Mouse (Mus musculus) forebrain, embryonic 15.5 days (tissue): Measurements from ENCODE around the gene Zfp513. TPM values are rescaled to one million over a fixed set of nuclear protein-coding genes. Genes with fewer than 3 reads are reported as not detected.

Experiments used
- ATAC-seq: fragments of 200-750 bp; cut with Nextera tagmentation; replicated peaks from 2 replicates; pipeline ENCODE4 v1.8.0; 2017; ENCODE audit warnings: mild to moderate bottlenecking, moderate TSS enrichment, moderate library complexity
- H3K27ac ChIP-seq: fragments of 300-500 bp; sonication (generic); replicated peaks from 2 replicates; pipeline ENCODE4 v1.5.1; 2015; ENCODE audit warnings: mild to moderate bottlenecking, inconsistent platforms
- H3K27me3 ChIP-seq: fragments of 300-500 bp; sonication (generic); 2 replicates; pipeline ENCODE4 v1.6.1; 2015; ENCODE audit warnings: inconsistent platforms
- H3K36me3 ChIP-seq: fragments of 300-500 bp; sonication (generic); 2 replicates; pipeline ENCODE4 v1.6.1; 2015; ENCODE audit warnings: mild to moderate bottlenecking, inconsistent platforms
- H3K4me1 ChIP-seq: fragments of 300-500 bp; sonication (generic); 2 replicates; pipeline ENCODE4 v1.6.1; 2015; ENCODE audit warnings: inconsistent platforms
- H3K4me2 ChIP-seq: fragments of 300-500 bp; sonication (generic); replicated peaks from 2 replicates; pipeline ENCODE4 v1.6.1; 2015; ENCODE audit warnings: mild to moderate bottlenecking, inconsistent platforms
- H3K4me3 ChIP-seq: fragments of 300-500 bp; sonication (generic); 2 replicates; pipeline ENCODE4 v1.5.1; 2015; ENCODE audit warnings: mild to moderate bottlenecking, inconsistent platforms
- H3K9ac ChIP-seq: fragments of 300-500 bp; sonication (generic); replicated peaks from 2 replicates; pipeline ENCODE4 v1.6.1; 2015; ENCODE audit warnings: mild to moderate bottlenecking, inconsistent platforms
- H3K9me3 ChIP-seq: fragments of 300-500 bp; sonication (generic); 2 replicates; pipeline ENCODE4 v1.6.1; 2016; ENCODE audit warnings: inconsistent platforms
- WGBS: fragments of 180-500 bp; shearing (Covaris S2); methylation state at CpG from one replicate; pipeline ENCODE4 v1.1.7; 2015; ENCODE audit warnings: mixed read lengths; 5-methylcytosine and 5-hydroxymethylcytosine counted together
- polyA plus RNA-seq: library from polyadenylated mRNA; unstranded; fragments of >200 nt; fragmentation: Nextera tagmentation; extraction: Ambion mirVana; gene quantifications from 2 replicates; pipeline ENCODE4 v1.2.1, GENCODE M21; 2015

Zfp513 gene
- polyA plus RNA-seq = 16.3 and 17.7 TPM in 2 replicates

GRCm38 (mm10) chr5:31201742-31202590 is at the start of gene Zfp513:
Gene Zfp513, minus strand, starts transcription at chr5:31202303.
- WGBS = under 1% methylated on average over 53 of the region's 53 CpGs
- peak; percentile 97 for ATAC-seq
- H3K36me3 ChIP-seq = peaks cover 78% of the 10 kb centered on the region

GRCm38 (mm10) chr5:31251541-31252101 is 49.5 kb upstream of the Zfp513 start, which contains the start of gene Krtcap3:
Gene Krtcap3, plus strand, starts transcription at chr5:31251691.
- Histone ChIP-seq H3K9ac (no peak within 1 kb of the TSS), H3K4me1 (peaks cover 4% of the 10 kb centered on the region; the same call in 1 of the 2 replicates), H3K4me3 (no peak within 1 kb of the TSS), H3K9me3 (no peaks in the 10 kb centered on the region), H3K4me2 (no peak within 1 kb of the TSS; the same call in 1 of the 2 replicates), H3K27ac (no peak within 1 kb of the TSS), H3K27me3 (no peaks in the 10 kb centered on the region), H3K36me3 (peaks cover 71% of the 10 kb centered on the region)
- peak; percentile 47; the same call in 1 of the 2 replicates for ATAC-seq
- 14% methylated on average over 47 of the region's 47 CpGs for WGBS

More at GRCm38 (mm10) chr5:31201742-31202590, at the start of gene Zfp513:
- H3K27ac ChIP-seq = peak within 1 kb of the TSS; percentile 87
- peak within 1 kb of the TSS; percentile 98 for H3K9ac ChIP-seq
- peak within 1 kb of the TSS; percentile 99 for H3K4me3 ChIP-seq
- H3K27me3 ChIP-seq = no peaks in the 10 kb centered on the region
- H3K4me1 ChIP-seq = peaks cover 22% of the 10 kb centered on the region
- H3K9me3 ChIP-seq = 0 out of 2 replicates have a peak, but pooled peaks cover 5% of the 10 kb centered on the region
- H3K4me2 ChIP-seq = peak within 1 kb of the TSS; percentile 89

- no peak overlapping the region for H3K27ac ChIP-seq
- 67% methylated on average over 4 of the region's 4 CpGs for WGBS
Measured at GRCm38 (mm10) chr5:31250716-31251115, 48.6 kb upstream of the Zfp513 start.

GRCm38 (mm10) chr5:31242191-31242590 is 40.1 kb upstream of the Zfp513 start:
- peaks cover 15% of the 10 kb centered on the region for H3K4me1 ChIP-seq

More at GRCm38 (mm10) chr5:31250716-31251115, 48.6 kb upstream of the Zfp513 start:
- H3K9ac ChIP-seq = no peak overlapping the region
- H3K27me3 ChIP-seq = no peaks in the 10 kb centered on the region
- H3K36me3 ChIP-seq = peaks cover 76% of the 10 kb centered on the region
- H3K9me3 ChIP-seq = no peaks in the 10 kb centered on the region
- H3K4me3 ChIP-seq = no peak overlapping the region
- H3K4me1 ChIP-seq = peaks cover 4% of the 10 kb centered on the region; the same call in 1 of the 2 replicates
- H3K4me2 ChIP-seq = no peak overlapping the region
- ATAC-seq = 0 out of 2 replicates have a peak, but pooled peaks have one; percentile 51

GRCm38 (mm10) chr5:31241522-31242034 is 39.5 kb upstream of the Zfp513 start:
- Histone ChIP-seq H3K4me2 (peak overlapping the region; percentile 62), H3K27me3 (no peaks in the 10 kb centered on the region), H3K36me3 (peaks cover 29% of the 10 kb centered on the region), H3K4me1 (peaks cover 15% of the 10 kb centered on the region), H3K4me3 (peak overlapping the region; percentile 91), H3K9ac (peak overlapping the region; percentile 87), H3K9me3 (no peaks in the 10 kb centered on the region; the same call in 1 of the 2 replicates), H3K27ac (peak overlapping the region; percentile 97)
- under 1% methylated on average over 13 of the region's 13 CpGs for WGBS
- ATAC-seq = no peak; the same call in 1 of the 2 replicates

More at GRCm38 (mm10) chr5:31242191-31242590, 40.1 kb upstream of the Zfp513 start:
- 19% methylated on average over 10 of the region's 10 CpGs for WGBS
- no peak overlapping the region for H3K27ac ChIP-seq
- H3K27me3 ChIP-seq = no peaks in the 10 kb centered on the region
- H3K4me2 ChIP-seq = peak overlapping the region; percentile 62
- peak overlapping the region; percentile 91 for H3K4me3 ChIP-seq
- ATAC-seq = no peak
- peak overlapping the region; percentile 87 for H3K9ac ChIP-seq
- no peaks in the 10 kb centered on the region for H3K9me3 ChIP-seq
- H3K36me3 ChIP-seq = peaks cover 35% of the 10 kb centered on the region

DNA sequence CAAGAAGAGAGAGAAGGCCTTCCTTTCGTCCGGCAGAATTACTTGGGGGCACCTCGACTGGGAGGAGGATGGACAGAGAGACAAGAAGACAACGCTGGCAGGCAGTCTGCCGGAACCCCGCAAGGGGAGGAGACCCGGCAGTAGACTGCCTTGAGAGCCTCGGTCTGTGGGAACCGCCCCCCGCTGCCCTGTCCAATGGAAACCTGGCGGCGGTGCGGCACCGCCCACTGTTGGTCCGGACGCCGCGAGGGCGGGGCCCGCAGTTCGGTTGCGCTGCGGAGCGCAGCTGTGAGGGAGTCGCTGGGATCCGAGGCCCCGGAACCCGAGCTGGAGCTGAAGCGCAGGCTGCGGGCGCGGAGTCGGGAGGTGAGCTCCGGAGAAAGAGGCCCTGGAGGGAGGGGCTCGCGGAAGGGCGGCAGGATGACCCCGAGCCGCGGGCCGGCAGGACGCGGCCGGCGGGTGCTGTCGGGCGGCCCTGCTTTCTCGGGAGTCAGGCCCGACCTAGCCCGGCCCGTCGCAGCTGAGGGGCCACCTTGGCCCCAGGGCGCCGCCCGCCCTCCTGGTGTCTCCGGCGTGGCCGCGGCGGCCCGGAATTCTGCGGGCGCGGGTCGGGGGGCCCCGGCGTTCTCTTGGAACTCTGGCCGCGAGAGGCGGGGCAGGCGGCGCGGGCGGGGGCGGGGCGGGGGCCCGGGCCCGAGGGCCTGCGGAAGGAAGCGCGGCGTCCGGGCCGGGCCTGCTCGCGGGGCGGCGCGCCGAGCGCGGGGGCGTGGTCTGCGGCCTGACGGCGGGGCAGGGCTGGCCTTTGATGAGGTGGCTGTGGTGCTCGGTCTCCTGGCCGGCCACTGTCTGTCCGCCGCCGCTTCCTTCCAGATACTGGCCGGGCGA is 38.8 kb upstream of the Zfp513 start, which contains the start of the genes Nrbp1 and Gm9970:
TSS of gene Nrbp1 (plus strand) at position 228 of the 885 bp plus-strand sequence.
TSS of gene Gm9970 (minus strand) at position 596 of the 885 bp plus-strand sequence.
- Histone ChIP-seq H3K27ac (peak within 1 kb of the TSS; percentile 97), H3K27me3 (no peaks in the 10 kb centered on the region), H3K9ac (peak within 1 kb of the TSS; percentile 87), H3K4me3 (peak within 1 kb of the TSS; percentile 91), H3K36me3 (peaks cover 22% of the 10 kb centered on the region), H3K9me3 (no peaks in the 10 kb centered on the region; the same call in 1 of the 2 replicates), H3K4me2 (peak within 1 kb of the TSS; percentile 62), H3K4me1 (peaks cover 15% of the 10 kb centered on the region)
- under 1% methylated on average over 98 of the region's 103 CpGs for WGBS
- peak; percentile 99 for ATAC-seq

DNA sequence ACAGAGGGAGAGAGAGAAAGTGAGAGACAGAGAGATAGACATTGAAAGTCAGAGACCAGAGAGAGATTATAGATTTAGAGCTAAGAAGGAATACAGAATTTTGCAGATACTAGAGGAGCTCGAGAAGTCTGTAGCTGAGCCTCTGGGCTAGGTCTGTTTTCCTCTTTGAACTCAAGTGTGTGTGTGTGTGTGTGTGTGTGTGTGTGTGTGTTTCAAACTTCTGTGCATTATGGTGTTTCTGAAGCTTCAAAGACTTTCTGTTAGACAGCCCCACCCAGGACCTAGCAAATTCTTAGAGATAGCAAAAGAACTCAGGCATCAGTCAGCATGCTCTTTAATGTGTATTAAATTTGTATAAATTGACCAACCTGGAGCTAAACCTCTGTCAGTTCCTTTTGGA is 24.5 kb upstream of the Zfp513 start:
- 68% methylated on average over 1 of the region's 1 CpGs for WGBS
- no peaks in the 10 kb centered on the region for H3K36me3 ChIP-seq
- no peak overlapping the region for H3K27ac ChIP-seq
- H3K27me3 ChIP-seq = no peaks in the 10 kb centered on the region
- no peak for ATAC-seq
- H3K4me3 ChIP-seq = no peak overlapping the region
- H3K9me3 ChIP-seq = no peaks in the 10 kb centered on the region
- H3K4me1 ChIP-seq = peaks cover 2% of the 10 kb centered on the region; the same call in 1 of the 2 replicates
- no peak overlapping the region for H3K4me2 ChIP-seq
- H3K9ac ChIP-seq = no peak overlapping the region

DNA sequence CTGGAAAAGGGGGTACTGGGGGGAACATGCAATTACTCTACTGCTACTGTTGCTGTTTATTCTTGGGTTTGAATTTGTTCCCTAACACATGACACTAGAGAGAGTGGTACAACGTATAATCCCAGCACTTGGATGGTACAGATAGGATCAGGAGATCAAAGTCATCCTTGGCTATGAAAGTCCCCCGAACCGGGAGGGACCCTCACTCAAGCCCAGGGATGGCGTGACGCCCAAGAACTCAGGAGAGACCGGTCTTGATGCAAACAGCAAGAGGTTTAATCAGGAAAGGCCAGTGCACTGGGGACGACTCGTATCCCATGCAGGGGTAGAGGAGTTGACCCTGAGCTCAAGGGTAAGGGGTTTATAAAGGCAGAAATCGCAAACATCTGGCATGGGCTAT is 20.6 kb upstream of the Zfp513 start:
- 94% methylated on average over 9 of the region's 9 CpGs for whole genome bisulfite sequencing
- no peaks in the 10 kb centered on the region for H3K27me3 ChIP-seq
- H3K36me3 ChIP-seq = no peaks in the 10 kb centered on the region
- no peaks in the 10 kb centered on the region for H3K9me3 ChIP-seq
- no peak overlapping the region for H3K27ac ChIP-seq
- peaks cover 21% of the 10 kb centered on the region for H3K4me1 ChIP-seq
- H3K9ac ChIP-seq = no peak overlapping the region
- ATAC-seq = no peak
- no peak overlapping the region for H3K4me2 ChIP-seq
- no peak overlapping the region for H3K4me3 ChIP-seq

DNA sequence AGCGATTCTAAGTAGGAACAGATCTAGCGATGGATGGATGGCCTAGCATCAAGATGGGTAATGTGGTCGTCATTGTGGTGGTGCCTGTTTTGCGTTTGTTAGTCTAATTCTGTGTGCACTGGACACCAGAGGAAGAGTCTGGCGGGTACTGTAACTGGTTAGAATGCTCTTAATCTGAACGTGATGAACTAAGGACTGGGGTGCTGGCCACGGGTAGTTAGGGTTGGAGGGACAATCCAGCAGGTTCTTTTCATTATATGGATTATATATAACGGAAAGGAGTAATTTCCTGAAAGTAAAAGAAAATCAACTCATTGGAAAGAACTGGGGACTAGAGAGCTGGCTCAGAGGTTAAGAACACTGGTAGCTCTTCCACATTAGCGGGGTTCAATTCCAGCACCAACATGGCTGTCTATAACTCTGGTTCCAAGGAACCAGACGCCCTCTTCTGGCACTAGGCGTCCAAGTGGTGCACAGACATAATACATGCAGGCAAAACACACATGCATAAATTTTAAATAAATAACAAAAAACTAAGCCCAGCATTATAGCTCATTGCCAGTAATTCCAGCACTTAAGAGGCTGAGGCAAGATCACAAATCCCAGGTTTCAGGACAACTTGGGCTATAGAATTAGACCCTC is 19.3 kb upstream of the Zfp513 start:
- Histone ChIP-seq H3K4me1 (peaks cover 21% of the 10 kb centered on the region), H3K4me3 (peak overlapping the region; percentile 89), H3K9ac (peak overlapping the region; percentile 84), H3K9me3 (no peaks in the 10 kb centered on the region), H3K27ac (peak overlapping the region; percentile 93), H3K4me2 (peak overlapping the region; percentile 84), H3K36me3 (no peaks in the 10 kb centered on the region), H3K27me3 (no peaks in the 10 kb centered on the region)
- WGBS = 9% methylated on average over 11 of the region's 11 CpGs
- ATAC-seq = peak; percentile 4; the same call in 1 of the 2 replicates

DNA sequence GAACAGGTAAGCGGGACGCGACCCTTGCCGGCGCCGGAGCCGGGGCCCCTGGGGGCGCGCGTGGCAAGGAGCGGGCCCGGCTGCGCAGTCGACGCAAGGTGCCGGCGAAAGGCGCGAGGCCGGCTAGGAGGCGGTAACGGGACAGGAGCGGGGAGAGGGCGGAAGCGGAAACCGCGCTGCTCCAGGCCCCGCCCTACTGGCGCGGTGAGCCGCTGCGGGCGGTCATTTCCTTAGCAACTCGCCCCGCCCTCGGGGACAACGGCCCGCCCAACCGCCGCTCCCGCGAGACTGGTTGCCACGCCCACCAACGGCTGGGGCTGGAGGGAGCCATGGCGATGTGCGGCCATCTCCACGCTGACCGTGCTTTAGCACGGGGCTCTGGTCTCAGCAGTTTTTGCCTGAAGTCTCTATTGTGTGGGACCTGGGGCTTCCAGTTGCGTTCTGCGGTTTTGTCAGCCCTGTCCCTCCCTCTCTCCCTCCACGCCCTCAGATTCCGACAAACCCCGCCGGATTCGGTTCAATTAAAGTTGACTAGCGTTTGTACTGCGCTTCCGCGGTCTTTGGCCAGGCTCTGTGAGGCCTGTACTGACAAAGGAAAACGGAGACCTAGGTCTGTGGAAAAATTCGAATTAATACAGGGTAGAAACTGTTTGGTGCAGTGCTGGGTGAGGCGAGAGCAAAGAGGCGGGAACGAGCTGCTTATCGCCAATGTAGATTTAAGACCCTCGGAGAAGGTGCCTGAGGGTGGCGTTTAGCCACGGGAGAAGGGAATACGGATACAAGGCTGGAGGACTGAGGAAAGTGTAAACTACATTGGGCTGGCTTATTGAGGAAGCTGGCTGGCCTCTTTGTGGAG is 18.6 kb upstream of the Zfp513 start, which contains the start of gene Ppm1g:
TSS of gene Ppm1g (minus strand) at position 240 of the 856 bp plus-strand sequence.
- Histone ChIP-seq H3K9ac (peak within 1 kb of the TSS; percentile 84), H3K9me3 (no peaks in the 10 kb centered on the region), H3K4me1 (peaks cover 21% of the 10 kb centered on the region), H3K27ac (peak within 1 kb of the TSS; percentile 93), H3K27me3 (no peaks in the 10 kb centered on the region), H3K36me3 (no peaks in the 10 kb centered on the region), H3K4me3 (peak within 1 kb of the TSS; percentile 89), H3K4me2 (peak within 1 kb of the TSS; percentile 84)
- ATAC-seq = peak; percentile 95
- under 1% methylated on average over 64 of the region's 70 CpGs for WGBS
